Mouse (Mus musculus) heart, adult 2 months (tissue): ENCODE results near the gene Nhsl2.

Experiments used
- CTCF ChIP-seq: fragments of 200-600 bp; IDR thresholded peaks from 2 replicates; pipeline ENCODE4 v1.8.1; 2022; ENCODE audit warnings: antibody characterized with exemption, mild to moderate bottlenecking, moderate library complexity
- EP300 ChIP-seq: fragments of 200-500 bp; IDR thresholded peaks from 2 replicates; pipeline ENCODE4 v1.6.1; 2011; ENCODE audit warnings: low read depth, low read length, control low read depth; ENCODE audit not compliant: insufficient read depth
- POLR2A ChIP-seq: fragments of 200-500 bp; IDR thresholded peaks from 2 replicates; pipeline ENCODE4 v1.6.1; 2011; ENCODE audit warnings: mild to moderate bottlenecking, low read depth, low read length, control low read depth; ENCODE audit not compliant: insufficient read depth

DNA sequence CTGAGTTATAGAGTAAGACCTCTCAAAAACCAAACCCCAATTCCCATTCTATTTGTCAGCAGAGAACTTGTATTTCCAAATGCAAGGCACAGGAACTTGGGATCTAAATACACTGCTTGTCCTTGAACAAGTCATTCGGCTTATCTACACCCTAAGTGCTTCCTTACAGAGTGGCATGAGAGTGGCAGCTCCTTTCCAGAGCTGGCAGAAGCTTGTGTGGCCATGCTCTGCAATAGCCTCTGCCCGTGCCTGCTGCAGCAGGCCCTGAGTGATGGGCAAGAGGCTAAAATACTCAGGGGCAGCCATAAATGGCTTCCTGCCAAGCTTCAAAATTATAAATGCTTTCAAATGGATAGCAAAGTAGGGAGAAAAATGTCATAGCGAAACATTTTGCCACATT, 123.8 kb downstream of the Nhsl2 start:
- TF ChIP-seq EP300 (no peak), CTCF (no peak), POLR2A (no peak)
